Mouse (Mus musculus) MEL (cell line): ENCODE results near the gene Olfr1477.

Experiments
- CTCF ChIP-seq, 3 experiments: IDR thresholded peaks in 2 of 3; conservative IDR thresholded peaks in 1 of 3; 2 replicates each; pipeline ENCODE4 v1.5.1; 2011 to 2012; ENCODE audit warnings: low read length in 3 of 3, low read depth in 2 of 3, mild to moderate bottlenecking in 2 of 3, improper control_type of control experiment in 1 of 3, inconsistent platforms in 1 of 3, mixed read lengths in 1 of 3, moderate library complexity in 1 of 3; ENCODE audit not compliant: control insufficient read depth in 1 of 3, insufficient read depth in 1 of 3, poor library complexity in 1 of 3, severe bottlenecking in 1 of 3
- ELF1 ChIP-seq: IDR thresholded peaks from 2 replicates; pipeline ENCODE4 v1.6.1; 2014; ENCODE audit warnings: low read depth, mild to moderate bottlenecking, inconsistent platforms, low read length, improper control_type of control experiment, moderate library complexity
- EP300 ChIP-seq, 2 experiments: IDR thresholded peaks; 2 replicates each; pipeline ENCODE4 v1.6.1; 2011; ENCODE audit warnings: improper control_type of control experiment in 2 of 2, low read length in 2 of 2, low read depth in 1 of 2, mild to moderate bottlenecking in 1 of 2
- ETS1 ChIP-seq: IDR thresholded peaks from 2 replicates; pipeline ENCODE4 v1.6.1; 2012; ENCODE audit warnings: low read depth, mild to moderate bottlenecking, inconsistent platforms, low read length, improper control_type of control experiment, moderate library complexity
- POLR2A ChIP-seq, 2 experiments: IDR thresholded peaks; 2 replicates each; pipeline ENCODE4 v1.6.1; 2011 to 2012; ENCODE audit warnings: low read length in 2 of 2, mild to moderate bottlenecking in 2 of 2, control low read depth in 1 of 2, improper control_type of control experiment in 1 of 2, low read depth in 1 of 2, moderate library complexity in 1 of 2; ENCODE audit not compliant: control insufficient read depth in 1 of 2, insufficient read depth in 1 of 2, poor library complexity in 1 of 2
- POLR2AphosphoS2 ChIP-seq: IDR thresholded peaks from 2 replicates; pipeline ENCODE4 v1.6.1; 2011; ENCODE audit warnings: low read length, improper control_type of control experiment
- RCOR1 ChIP-seq: IDR thresholded peaks from 2 replicates; pipeline ENCODE4 v1.6.1; 2012; ENCODE audit warnings: low read depth, mild to moderate bottlenecking, inconsistent platforms, low read length, improper control_type of control experiment
- TCF12 ChIP-seq: IDR thresholded peaks from 2 replicates; pipeline ENCODE4 v1.6.1; 2014; ENCODE audit warnings: low read depth, mild to moderate bottlenecking, inconsistent platforms, low read length, improper control_type of control experiment, moderate library complexity
- UBTF ChIP-seq: IDR thresholded peaks from 2 replicates; pipeline ENCODE4 v1.6.1; 2012; ENCODE audit warnings: low read depth, mild to moderate bottlenecking, inconsistent platforms, low read length, improper control_type of control experiment, moderate library complexity, borderline replicate concordance; ENCODE audit not compliant: insufficient read depth

DNA sequence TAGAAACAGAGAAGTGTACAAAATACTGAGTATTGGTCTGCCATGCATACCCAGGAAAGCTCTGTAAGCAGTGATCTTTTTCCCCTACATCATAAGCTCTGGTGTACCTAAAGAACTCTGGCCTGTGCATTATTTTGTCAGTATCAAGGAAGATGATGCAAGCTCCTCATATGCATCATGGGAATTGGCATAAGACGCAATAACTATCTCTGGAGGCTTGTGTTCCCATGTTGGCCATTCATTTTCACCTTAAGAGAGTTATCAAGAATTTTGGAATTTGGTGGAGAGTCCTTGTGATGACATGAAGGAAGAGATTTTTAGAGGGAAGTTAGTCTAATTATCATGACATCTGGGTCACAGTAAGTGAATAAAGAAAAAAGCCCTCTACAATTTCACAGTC, 44.4 kb upstream of the Olfr1477 start, which contains the start of gene Olfr1472:
- TF ChIP-seq CTCF (IDR thresholded peaks at IDR 0.05 in 2 of 3, conservative IDR thresholded peaks at IDR 0.05 in 1 of 3; ENCODE audit: control insufficient read depth in 1 of 3, insufficient read depth in 1 of 3, low read depth in 2 of 3, low read length in 3 of 3, poor library complexity in 1 of 3, severe bottlenecking in 1 of 3) (no peak), ETS1 (no peak), ELF1 (no peak), EP300 (IDR thresholded peaks at IDR 0.05; ENCODE audit: low read depth in 1 of 2, low read length in 2 of 2) (no peak), POLR2AphosphoS2 (no peak), UBTF (no peak), TCF12 (no peak), RCOR1 (no peak), POLR2A (IDR thresholded peaks at IDR 0.05; ENCODE audit: control insufficient read depth in 1 of 2, insufficient read depth in 1 of 2, low read depth in 1 of 2, low read length in 2 of 2, poor library complexity in 1 of 2) (no peak)
